Mouse (Mus musculus) midbrain, embryonic 13.5 days (tissue): ENCODE measurements around the gene Zyx. TPM values are rescaled to one million over a fixed set of nuclear protein-coding genes. Genes with fewer than 3 reads are reported as not detected.
A peak's percentile ranks its signal among the peaks of the same experiment; 100 is the strongest.

Experiments
- ATAC-seq: fragments of 200-750 bp; cut with Nextera tagmentation; 2 replicates; pipeline ENCODE4 v1.8.0; 2017; ENCODE audit warnings: mild to moderate bottlenecking, moderate TSS enrichment, moderate library complexity
- H3K27ac ChIP-seq: fragments of 300-500 bp; sonication (generic); 2 replicates; pipeline ENCODE4 v1.5.1; 2015; ENCODE audit warnings: inconsistent platforms, mild to moderate bottlenecking, moderate library complexity
- H3K27me3 ChIP-seq: fragments of 300-500 bp; sonication (generic); 2 replicates; pipeline ENCODE4 v1.6.1; 2015; ENCODE audit warnings: mild to moderate bottlenecking, inconsistent platforms
- H3K36me3 ChIP-seq: fragments of 300-500 bp; sonication (generic); 2 replicates; pipeline ENCODE4 v1.6.1; 2015; ENCODE audit warnings: mild to moderate bottlenecking, inconsistent platforms
- H3K4me1 ChIP-seq: fragments of 300-500 bp; sonication (generic); replicated peaks from 2 replicates; pipeline ENCODE4 v1.6.1; 2015; ENCODE audit warnings: inconsistent platforms
- H3K4me2 ChIP-seq: fragments of 300-500 bp; sonication (generic); replicated peaks from 2 replicates; pipeline ENCODE4 v1.6.1; 2015; ENCODE audit warnings: moderate library complexity, mild to moderate bottlenecking, inconsistent platforms
- H3K4me3 ChIP-seq: fragments of 300-500 bp; sonication (generic); replicated peaks from 2 replicates; pipeline ENCODE4 v1.5.1; 2015; ENCODE audit warnings: mild to moderate bottlenecking, inconsistent platforms
- H3K9ac ChIP-seq: fragments of 300-500 bp; sonication (generic); replicated peaks from 2 replicates; pipeline ENCODE4 v1.6.1; 2015; ENCODE audit warnings: mild to moderate bottlenecking, inconsistent platforms
- H3K9me3 ChIP-seq: fragments of 300-500 bp; sonication (generic); 2 replicates; pipeline ENCODE4 v1.6.1; 2016; ENCODE audit warnings: mild to moderate bottlenecking, inconsistent platforms
- WGBS: fragments of 180-500 bp; shearing (Covaris S2); methylation state at CpG from one replicate; pipeline ENCODE4 v1.1.7; 2015; 5-methylcytosine and 5-hydroxymethylcytosine counted together
- polyA plus RNA-seq: library from polyadenylated mRNA; unstranded; fragments of >200 nt; fragmentation: Nextera tagmentation; extraction: Ambion mirVana; gene quantifications from 2 replicates; pipeline ENCODE4 v1.2.1, GENCODE M21; 2015

The Zyx gene
- 43.2 and 46.2 TPM in 2 replicates for polyA plus RNA-seq

GRCm38 (mm10) chr6:42349426-42350020, at the start of gene Zyx:
Gene Zyx (plus strand): TSS chr6:42349630.
- Histone ChIP-seq H3K9ac (peak within 1 kb of the TSS; percentile 86), H3K4me3 (peak within 1 kb of the TSS; percentile 78), H3K9me3 (no peaks in the 10 kb centered on the region), H3K4me1 (peaks cover 45% of the 10 kb centered on the region), H3K27me3 (no peaks in the 10 kb centered on the region), H3K36me3 (0 out of 2 replicates have a peak, but pooled peaks cover 18% of the 10 kb centered on the region), H3K4me2 (peak within 1 kb of the TSS; percentile 90), H3K27ac (peak within 1 kb of the TSS; percentile 87)
- peak; percentile 93 for ATAC-seq
- WGBS: under 1% methylated on average over 27 of the region's 36 CpGs

GRCm38 (mm10) chr6:42309816-42310378, 39.5 kb upstream of the Zyx start:
- H3K4me1 ChIP-seq: no peaks in the 10 kb centered on the region
- WGBS: 50% methylated on average over 8 of the region's 8 CpGs
- no peak overlapping the region for H3K4me2 ChIP-seq
- H3K4me3 ChIP-seq: no peak overlapping the region
- H3K36me3 ChIP-seq: peaks cover 89% of the 10 kb centered on the region
- no peaks in the 10 kb centered on the region for H3K9me3 ChIP-seq
- H3K9ac ChIP-seq: no peak overlapping the region
- no peaks in the 10 kb centered on the region for H3K27me3 ChIP-seq
- ATAC-seq: 0 out of 2 replicates have a peak, but pooled peaks have one; percentile 41
- H3K27ac ChIP-seq: no peak overlapping the region

GRCm38 (mm10) chr6:42310427-42311053, 38.9 kb upstream of the Zyx start:
- H3K4me2 ChIP-seq: no peak overlapping the region
- H3K4me3 ChIP-seq: no peak overlapping the region
- no peaks in the 10 kb centered on the region for H3K27me3 ChIP-seq
- peaks cover 84% of the 10 kb centered on the region for H3K36me3 ChIP-seq
- H3K9me3 ChIP-seq: no peaks in the 10 kb centered on the region
- H3K27ac ChIP-seq: no peak overlapping the region
- ATAC-seq: no peak
- no peaks in the 10 kb centered on the region for H3K4me1 ChIP-seq
- no peak overlapping the region for H3K9ac ChIP-seq
- 87% methylated on average over 2 of the region's 2 CpGs for WGBS

- H3K27ac ChIP-seq: no peak overlapping the region
- H3K27me3 ChIP-seq: no peaks in the 10 kb centered on the region
- ATAC-seq: no peak
- 92% methylated on average over 4 of the region's 4 CpGs for WGBS
- peaks cover 21% of the 10 kb centered on the region for H3K4me1 ChIP-seq
- no peaks in the 10 kb centered on the region for H3K9me3 ChIP-seq
- peaks cover 56% of the 10 kb centered on the region for H3K36me3 ChIP-seq
- H3K9ac ChIP-seq: no peak overlapping the region
- no peak overlapping the region for H3K4me2 ChIP-seq
- H3K4me3 ChIP-seq: no peak overlapping the region
These were observed 31.1 kb upstream of the Zyx start for GRCm38 (mm10) chr6:42318293-42318692.

- peak overlapping the region; percentile 75 for H3K4me3 ChIP-seq
- under 1% methylated on average over 27 of the region's 28 CpGs for WGBS
- peak overlapping the region; percentile 89 for H3K4me2 ChIP-seq
- H3K9ac ChIP-seq: peak overlapping the region; percentile 90
- H3K27me3 ChIP-seq: no peaks in the 10 kb centered on the region
- peak overlapping the region; percentile 91 for H3K27ac ChIP-seq
- H3K9me3 ChIP-seq: no peaks in the 10 kb centered on the region
- peaks cover 19% of the 10 kb centered on the region for H3K36me3 ChIP-seq
- peak; percentile 59 for ATAC-seq
- peaks cover 34% of the 10 kb centered on the region for H3K4me1 ChIP-seq
These were observed 25.9 kb upstream of the Zyx start for GRCm38 (mm10) chr6:42323371-42324066.

GRCm38 (mm10) chr6:42324067-42324481, 25.4 kb upstream of the Zyx start:
- Histone ChIP-seq H3K4me2 (peak overlapping the region; percentile 89), H3K9ac (peak overlapping the region; percentile 90), H3K4me1 (peaks cover 34% of the 10 kb centered on the region), H3K27me3 (no peaks in the 10 kb centered on the region), H3K4me3 (peak overlapping the region; percentile 75), H3K9me3 (no peaks in the 10 kb centered on the region), H3K36me3 (peaks cover 14% of the 10 kb centered on the region), H3K27ac (peak overlapping the region; percentile 91)
- peak; percentile 84 for ATAC-seq
- WGBS: under 1% methylated on average over 28 of the region's 32 CpGs

- Histone ChIP-seq H3K36me3 (peaks cover 14% of the 10 kb centered on the region), H3K4me3 (peak within 1 kb of the TSS; percentile 75), H3K9me3 (no peaks in the 10 kb centered on the region), H3K4me2 (peak within 1 kb of the TSS; percentile 89), H3K27me3 (no peaks in the 10 kb centered on the region), H3K9ac (peak within 1 kb of the TSS; percentile 90), H3K27ac (peak within 1 kb of the TSS; percentile 91), H3K4me1 (peaks cover 34% of the 10 kb centered on the region)
- under 1% methylated on average over 58 of the region's 68 CpGs for WGBS
- peak; percentile 89 for ATAC-seq
These were observed 24.8 kb upstream of the Zyx start, which contains the start of gene Fam131b for GRCm38 (mm10) chr6:42324482-42325267. Gene Fam131b (minus strand): TSS chr6:42324643.

- no peaks in the 10 kb centered on the region for H3K27me3 ChIP-seq
- H3K4me3 ChIP-seq: peak overlapping the region; percentile 75
- WGBS: 3% methylated on average over 7 of the region's 7 CpGs
- H3K36me3 ChIP-seq: peaks cover 8% of the 10 kb centered on the region
- peak overlapping the region; percentile 89 for H3K4me2 ChIP-seq
- H3K27ac ChIP-seq: peak overlapping the region; percentile 91
- no peaks in the 10 kb centered on the region for H3K9me3 ChIP-seq
- peak overlapping the region; percentile 90 for H3K9ac ChIP-seq
- H3K4me1 ChIP-seq: peaks cover 34% of the 10 kb centered on the region
- ATAC-seq: no peak
These were observed 24.2 kb upstream of the Zyx start for GRCm38 (mm10) chr6:42325268-42325609.

GRCm38 (mm10) chr6:42326509-42326908, 22.9 kb upstream of the Zyx start:
- peaks cover 31% of the 10 kb centered on the region for H3K4me1 ChIP-seq
- no peak overlapping the region for H3K4me2 ChIP-seq
- H3K9ac ChIP-seq: no peak overlapping the region
- no peak for ATAC-seq
- H3K36me3 ChIP-seq: no peaks in the 10 kb centered on the region
- H3K4me3 ChIP-seq: no peak overlapping the region
- H3K27ac ChIP-seq: no peak overlapping the region
- no peaks in the 10 kb centered on the region for H3K27me3 ChIP-seq
- H3K9me3 ChIP-seq: no peaks in the 10 kb centered on the region
- WGBS: 82% methylated on average over 3 of the region's 3 CpGs

GRCm38 (mm10) chr6:42328757-42329156, 20.7 kb upstream of the Zyx start:
- Histone ChIP-seq H3K27ac (no peak overlapping the region), H3K9me3 (no peaks in the 10 kb centered on the region), H3K9ac (no peak overlapping the region), H3K4me3 (no peak overlapping the region), H3K4me1 (peaks cover 8% of the 10 kb centered on the region; the same call in 1 of the 2 replicates), H3K27me3 (no peaks in the 10 kb centered on the region), H3K4me2 (no peak overlapping the region), H3K36me3 (no peaks in the 10 kb centered on the region)
- 84% methylated on average over 3 of the region's 3 CpGs for WGBS
- no peak for ATAC-seq

- Histone ChIP-seq H3K4me1 (peaks cover 6% of the 10 kb centered on the region; the same call in 1 of the 2 replicates), H3K9ac (no peak overlapping the region), H3K36me3 (no peaks in the 10 kb centered on the region), H3K9me3 (no peaks in the 10 kb centered on the region), H3K4me2 (no peak overlapping the region), H3K27me3 (no peaks in the 10 kb centered on the region), H3K4me3 (no peak overlapping the region), H3K27ac (no peak overlapping the region)
- WGBS: 82% methylated on average over 3 of the region's 3 CpGs
- ATAC-seq: no peak
These were observed 19.2 kb upstream of the Zyx start for GRCm38 (mm10) chr6:42330216-42330615.
